Mouse (Mus musculus) limb, embryonic 14.5 days (tissue): ENCODE measurements at regions not wholly inside any gene's neighbourhood (a gene's known extent, or its start where the extent isn't known, plus 50 kb on each side); places are given as distances from the start of the nearest gene placed in this dataset.
A peak's percentile ranks its signal among the peaks of the same experiment; 100 is the strongest.

Experiments used
- ATAC-seq: fragments of 200-750 bp; cut with Nextera tagmentation; 2 replicates; pipeline ENCODE4 v1.8.0; 2017; ENCODE audit warnings: low read depth, moderate number of reproducible peaks, moderate TSS enrichment; ENCODE audit not compliant: low FRiP score
- DNase-seq: peaks from one replicate; pipeline ENCODE4 v3.0.0-alpha.2; 2015; ENCODE audit warnings: low spot score
- H3K27ac ChIP-seq: fragments of 300-500 bp; sonication (generic); replicated peaks from 2 replicates; pipeline ENCODE4 v1.5.1; 2014; ENCODE audit warnings: low read depth, mild to moderate bottlenecking, low read length, moderate library complexity, mixed read lengths
- H3K27me3 ChIP-seq: fragments of 300-500 bp; sonication (generic); 2 replicates; pipeline ENCODE4 v1.6.1; 2014; ENCODE audit warnings: low read length, mixed read lengths; ENCODE audit not compliant: control insufficient read depth, insufficient read depth
- H3K36me3 ChIP-seq: fragments of 300-500 bp; sonication (generic); 2 replicates; pipeline ENCODE4 v1.6.1; 2014; ENCODE audit warnings: mild to moderate bottlenecking, low read length, moderate library complexity, mixed read lengths; ENCODE audit not compliant: control insufficient read depth, insufficient read depth
- H3K4me1 ChIP-seq: fragments of 300-500 bp; sonication (generic); 2 replicates; pipeline ENCODE4 v1.6.1; 2014; ENCODE audit warnings: antibody characterized with exemption, low read length, mixed read lengths; ENCODE audit not compliant: control insufficient read depth, insufficient read depth
- H3K4me2 ChIP-seq: fragments of 300-500 bp; sonication (generic); replicated peaks from 2 replicates; pipeline ENCODE4 v1.6.1; 2014; ENCODE audit warnings: low read depth, mild to moderate bottlenecking, low read length, moderate library complexity; ENCODE audit not compliant: severe bottlenecking
- H3K4me3 ChIP-seq: fragments of 300-500 bp; sonication (generic); replicated peaks from 2 replicates; pipeline ENCODE4 v1.5.1; 2014; ENCODE audit warnings: low read length
- H3K9ac ChIP-seq: fragments of 300-500 bp; sonication (generic); 2 replicates; pipeline ENCODE4 v1.6.1; 2014; ENCODE audit warnings: mild to moderate bottlenecking, low read depth, low read length, moderate library complexity; ENCODE audit not compliant: severe bottlenecking
- H3K9me3 ChIP-seq: fragments of 300-500 bp; sonication (generic); 2 replicates; pipeline ENCODE4 v1.6.1; 2016; ENCODE audit warnings: low read length; ENCODE audit not compliant: control insufficient read depth
- POLR2A ChIP-seq: fragments of 200-500 bp; IDR thresholded peaks from 2 replicates; pipeline ENCODE4 v1.8.0; 2012; ENCODE audit warnings: inconsistent platforms, mild to moderate bottlenecking, moderate library complexity, borderline replicate concordance; ENCODE audit not compliant: insufficient read depth, insufficient read length; ENCODE audit errors: extremely low read depth
- WGBS: fragments of 180-500 bp; shearing (Covaris S2); extraction: QIAGEN DNeasy Blood & Tissue Kit; methylation state at CpG from one replicate; pipeline ENCODE4 v1.1.7; 2014; 5-methylcytosine and 5-hydroxymethylcytosine counted together

GRCm38 (mm10) chr13:107600331-107601131, 443.7 kb upstream of the Smim15 start:
- no peak overlapping the region for H3K4me3 ChIP-seq
- H3K4me1 ChIP-seq, result no peaks in the 10 kb centered on the region
- no peaks in the 10 kb centered on the region for H3K27me3 ChIP-seq
- WGBS, result 32% methylated on average over 21 of the region's 22 CpGs
- no peak overlapping the region for H3K27ac ChIP-seq
- peak overlapping the region; percentile 23; the same call in 1 of the 2 replicates for H3K4me2 ChIP-seq
- DNase-seq (peak; percentile 22), ATAC-seq (peak; percentile 41; the same call in 1 of the 2 replicates)
- no peak for TF ChIP-seq POLR2A
- H3K9me3 ChIP-seq, result no peaks in the 10 kb centered on the region
- H3K9ac ChIP-seq, result 0 out of 2 replicates have a peak overlapping the region, but pooled peaks have one; percentile 2
- H3K36me3 ChIP-seq, result no peaks in the 10 kb centered on the region

GRCm38 (mm10) chr13:107599094-107599644, 445.1 kb upstream of the Smim15 start:
- Histone ChIP-seq H3K9ac (no peak overlapping the region), H3K4me1 (no peaks in the 10 kb centered on the region), H3K9me3 (no peaks in the 10 kb centered on the region), H3K4me2 (no peak overlapping the region), H3K4me3 (no peak overlapping the region), H3K36me3 (no peaks in the 10 kb centered on the region), H3K27ac (no peak overlapping the region), H3K27me3 (no peaks in the 10 kb centered on the region)
- no peak for DNase-seq
- no peak for TF ChIP-seq POLR2A
- no peak for ATAC-seq
- 53% methylated on average over 4 of the region's 4 CpGs for WGBS

- TF ChIP-seq POLR2A, result no peak
- 64% methylated on average over 1 of the region's 1 CpGs for WGBS
- no peak overlapping the region for H3K4me2 ChIP-seq
- H3K27ac ChIP-seq, result no peak overlapping the region
- DNase-seq (no peak), ATAC-seq (no peak)
- H3K9me3 ChIP-seq, result no peaks in the 10 kb centered on the region
- no peak overlapping the region for H3K4me3 ChIP-seq
- no peak overlapping the region for H3K9ac ChIP-seq
- H3K4me1 ChIP-seq, result no peaks in the 10 kb centered on the region
- H3K27me3 ChIP-seq, result no peaks in the 10 kb centered on the region
- H3K36me3 ChIP-seq, result no peaks in the 10 kb centered on the region
These were observed 445.9 kb upstream of the Smim15 start for GRCm38 (mm10) chr13:107598391-107598790.

- Histone ChIP-seq H3K4me2 (no peak overlapping the region), H3K27ac (no peak overlapping the region), H3K4me3 (no peak overlapping the region), H3K4me1 (no peaks in the 10 kb centered on the region), H3K9me3 (no peaks in the 10 kb centered on the region), H3K36me3 (no peaks in the 10 kb centered on the region), H3K9ac (no peak overlapping the region), H3K27me3 (no peaks in the 10 kb centered on the region)
- ATAC-seq (no peak), DNase-seq (no peak)
- TF ChIP-seq POLR2A, result no peak
- 47% methylated on average over 2 of the region's 2 CpGs for WGBS
These were observed 447.0 kb upstream of the Smim15 start for GRCm38 (mm10) chr13:107597217-107597616.

- H3K4me2 ChIP-seq, result no peak overlapping the region
- ATAC-seq (no peak), DNase-seq (no peak)
- H3K4me3 ChIP-seq, result no peak overlapping the region
- no peaks in the 10 kb centered on the region for H3K27me3 ChIP-seq
- WGBS, result 72% methylated on average over 2 of the region's 2 CpGs
- no peaks in the 10 kb centered on the region for H3K9me3 ChIP-seq
- H3K27ac ChIP-seq, result no peak overlapping the region
- H3K4me1 ChIP-seq, result no peaks in the 10 kb centered on the region
- H3K36me3 ChIP-seq, result no peaks in the 10 kb centered on the region
- no peak overlapping the region for H3K9ac ChIP-seq
- TF ChIP-seq POLR2A, result no peak
These were observed 448.1 kb upstream of the Smim15 start for GRCm38 (mm10) chr13:107596183-107596582.
